Mouse (Mus musculus): ENCODE measurements around the gene Krtap19-3. TPM values are rescaled to one million over a fixed set of nuclear protein-coding genes. Genes with fewer than 3 reads are reported as not detected.

Krtap19-3 gene
- not detected in 2 replicates for polyA plus RNA-seq (2015; fragmentation: Nextera tagmentation; extraction: Ambion mirVana)

DNA sequence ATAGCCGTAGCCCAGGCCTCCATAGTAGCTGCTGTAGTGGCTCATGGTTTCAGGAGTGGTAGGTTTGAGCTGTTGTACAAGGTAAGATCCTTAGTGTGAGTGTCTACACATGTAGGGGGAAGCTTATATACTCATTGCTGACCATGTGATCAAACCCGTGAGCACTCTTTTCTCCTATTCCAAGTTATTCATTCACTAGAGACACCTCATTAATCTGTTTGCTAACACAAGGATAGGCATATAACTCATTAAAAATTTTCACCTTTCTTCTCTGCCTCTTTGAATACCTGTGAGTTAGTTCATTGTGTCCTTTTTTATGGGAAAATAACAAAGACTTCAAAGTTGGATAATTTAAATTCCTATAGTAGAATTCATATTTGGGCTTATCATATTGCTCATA, at the start of gene Krtap19-3:
Gene Krtap19-3, minus strand, starts transcription at position 101 of the 400 bp plus-strand sequence.

DNA sequence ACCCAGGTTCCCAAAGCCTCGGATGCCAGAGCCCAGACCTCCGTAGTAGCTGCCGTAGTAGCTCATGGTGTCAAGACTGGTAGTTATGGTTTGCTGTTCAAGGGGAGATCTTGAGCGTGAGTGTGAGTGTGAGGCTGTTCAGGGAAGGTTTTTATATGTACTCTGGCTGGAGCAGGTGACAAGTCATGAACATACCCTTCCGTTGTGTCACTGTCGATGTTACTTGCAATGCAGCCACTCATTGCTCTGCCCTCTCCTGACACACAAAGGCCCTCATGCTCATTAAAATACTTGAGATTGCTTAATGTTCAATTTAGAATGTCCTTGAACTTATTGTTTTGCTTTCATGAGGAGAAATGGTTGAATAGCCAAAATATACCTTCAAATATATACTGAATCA, 18.5 kb upstream of the Krtap19-3 start, which contains the start of gene Krtap19-5:
Gene Krtap19-5, minus strand, starts transcription at position 101 of the 400 bp plus-strand sequence.

DNA sequence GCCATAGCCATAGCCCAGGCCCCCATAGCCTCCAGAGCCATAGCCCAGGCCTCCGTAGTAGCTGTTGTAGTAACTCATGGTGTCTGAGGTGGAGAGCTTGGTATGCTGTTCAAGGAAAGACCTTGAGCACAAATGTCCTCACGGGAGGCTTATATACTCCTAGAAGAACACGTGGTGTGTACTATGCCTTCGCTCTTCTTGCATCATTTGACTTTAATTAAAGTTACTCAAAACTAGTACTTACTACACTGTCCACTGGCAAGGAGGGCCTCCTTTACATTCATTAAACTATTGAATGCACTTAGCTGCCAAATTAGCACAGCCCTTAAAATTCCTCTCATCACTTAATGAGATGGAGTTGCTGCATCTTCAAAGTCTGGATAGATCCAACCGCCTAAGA, 7.2 kb upstream of the Krtap19-3 start, which contains the start of gene Krtap19-4:
Gene Krtap19-4, minus strand, starts transcription at position 101 of the 400 bp plus-strand sequence.

DNA sequence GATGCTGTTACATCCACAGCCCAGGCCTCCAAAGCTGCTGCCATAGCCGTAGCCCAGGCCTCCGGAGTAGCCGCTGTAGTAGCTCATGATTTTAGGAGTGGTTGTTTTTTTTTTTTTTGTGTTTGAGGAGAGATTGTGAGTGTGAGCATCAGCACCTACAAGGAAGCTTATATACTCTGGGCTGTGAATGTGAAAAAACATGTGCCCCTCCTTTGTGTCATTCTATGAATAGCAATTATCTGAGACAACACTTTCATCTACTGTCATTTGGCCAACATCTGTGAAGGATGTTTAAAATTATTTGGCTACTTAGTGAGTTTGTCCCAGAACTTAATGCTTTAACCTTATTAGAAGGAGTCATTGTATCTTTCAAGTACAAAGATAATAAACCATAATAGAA, 3.7 kb downstream of the Krtap19-3 start, which contains the start of gene Krtap19-2:
Gene Krtap19-2, minus strand, starts transcription at position 101 of the 400 bp plus-strand sequence.

DNA sequence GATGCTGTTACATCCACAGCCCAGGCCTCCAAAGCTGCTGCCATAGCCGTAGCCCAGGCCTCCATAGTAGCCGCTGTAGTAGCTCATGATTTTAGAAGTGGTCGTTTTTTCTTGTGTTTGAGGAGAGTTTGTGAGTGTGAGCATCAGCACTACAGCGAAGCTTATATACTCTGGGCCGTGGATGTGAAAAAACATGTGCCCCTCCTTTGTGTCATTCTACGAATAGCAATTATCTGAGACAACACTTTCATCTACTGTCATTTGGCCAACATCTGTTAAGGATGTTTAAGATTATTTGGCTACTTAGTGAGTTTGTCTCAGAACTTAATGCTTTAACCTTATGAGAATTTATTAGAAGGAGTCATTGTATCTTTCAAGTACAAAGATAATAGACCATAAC, 8.5 kb downstream of the Krtap19-3 start, which contains the start of gene Krtap19-1:
Gene Krtap19-1, minus strand, starts transcription at position 101 of the 400 bp plus-strand sequence.

Other genes with a start within 250 kb of the Krtap19-3 start
- not detected in 2 replicates for gene Krtap26-1, start 230.2 kb downstream of the Krtap19-3 start, polyA plus RNA-seq (2015; fragmentation: Nextera tagmentation; extraction: Ambion mirVana)
- gene Krtap27-1, start 206.4 kb downstream of the Krtap19-3 start, polyA plus RNA-seq (2015; fragmentation: Nextera tagmentation; extraction: Ambion mirVana) = not detected in 2 replicates
- gene 2310061N02Rik, start 170.1 kb downstream of the Krtap19-3 start, polyA plus RNA-seq (2015; fragmentation: Nextera tagmentation; extraction: Ambion mirVana) = not detected in 2 replicates
- gene Krtap13-1, start 149.2 kb downstream of the Krtap19-3 start, polyA plus RNA-seq (2015; fragmentation: Nextera tagmentation; extraction: Ambion mirVana) = not detected in 2 replicates
- gene Krtap13, start 126.4 kb downstream of the Krtap19-3 start, polyA plus RNA-seq (2015; fragmentation: Nextera tagmentation; extraction: Ambion mirVana) = not detected in 2 replicates
- not detected in 2 replicates for gene 2310034C09Rik, start 119.2 kb downstream of the Krtap19-3 start, polyA plus RNA-seq (2015; fragmentation: Nextera tagmentation; extraction: Ambion mirVana)
- gene 2310057N15Rik, start 103.8 kb downstream of the Krtap19-3 start, polyA plus RNA-seq (2015; fragmentation: Nextera tagmentation; extraction: Ambion mirVana) = not detected in 2 replicates
- not detected in 2 replicates for gene Gm5965, start 100.1 kb downstream of the Krtap19-3 start, polyA plus RNA-seq (2015; fragmentation: Nextera tagmentation; extraction: Ambion mirVana)
- gene Gm20741, start 65.8 kb downstream of the Krtap19-3 start, polyA plus RNA-seq (2015; fragmentation: Nextera tagmentation; extraction: Ambion mirVana) = not detected in 2 replicates
- not detected in 2 replicates for gene Krtap15, start 57.8 kb downstream of the Krtap19-3 start, polyA plus RNA-seq (2015; fragmentation: Nextera tagmentation; extraction: Ambion mirVana)
- gene Krtap14, start 51.9 kb downstream of the Krtap19-3 start, polyA plus RNA-seq (2015; fragmentation: Nextera tagmentation; extraction: Ambion mirVana) = not detected in 2 replicates
- gene Krtap19-1, start 8.6 kb downstream of the Krtap19-3 start, polyA plus RNA-seq (2015; fragmentation: Nextera tagmentation; extraction: Ambion mirVana) = not detected in 2 replicates
- gene Krtap19-2, start 3.8 kb downstream of the Krtap19-3 start, polyA plus RNA-seq (2015; fragmentation: Nextera tagmentation; extraction: Ambion mirVana) = not detected in 2 replicates
- not detected in 2 replicates for gene Krtap19-4, start 7.1 kb upstream of the Krtap19-3 start, polyA plus RNA-seq (2015; fragmentation: Nextera tagmentation; extraction: Ambion mirVana)
- gene Krtap19-5, start 18.4 kb upstream of the Krtap19-3 start, polyA plus RNA-seq (2015; fragmentation: Nextera tagmentation; extraction: Ambion mirVana) = not detected in 2 replicates
- not detected in 2 replicates for gene Krtap19-9b, start 54.2 kb upstream of the Krtap19-3 start, polyA plus RNA-seq (2015; fragmentation: Nextera tagmentation; extraction: Ambion mirVana)
- not detected in 2 replicates for gene Krtap16-3, start 84.8 kb upstream of the Krtap19-3 start, polyA plus RNA-seq (2015; fragmentation: Nextera tagmentation; extraction: Ambion mirVana)
- not detected in 2 replicates for gene Krtap22-2, start 132.7 kb upstream of the Krtap19-3 start, polyA plus RNA-seq (2015; fragmentation: Nextera tagmentation; extraction: Ambion mirVana)
- gene Gm10229, start 137.2 kb upstream of the Krtap19-3 start, polyA plus RNA-seq (2015; fragmentation: Nextera tagmentation; extraction: Ambion mirVana) = not detected in 2 replicates
- not detected in 2 replicates for gene Krtap6-1, start 153.7 kb upstream of the Krtap19-3 start, polyA plus RNA-seq (2015; fragmentation: Nextera tagmentation; extraction: Ambion mirVana)
- gene Gm10228, start 163.4 kb upstream of the Krtap19-3 start, polyA plus RNA-seq (2015; fragmentation: Nextera tagmentation; extraction: Ambion mirVana) = not detected in 2 replicates
- gene Krtap6-5, start 169.8 kb upstream of the Krtap19-3 start, polyA plus RNA-seq (2015; fragmentation: Nextera tagmentation; extraction: Ambion mirVana) = not detected in 2 replicates
- gene 1110025L11Rik, start 186.0 kb upstream of the Krtap19-3 start, polyA plus RNA-seq (2015; fragmentation: Nextera tagmentation; extraction: Ambion mirVana) = not detected in 2 replicates
- gene Krtap6-3, start 206.0 kb upstream of the Krtap19-3 start, polyA plus RNA-seq (2015; fragmentation: Nextera tagmentation; extraction: Ambion mirVana) = not detected in 2 replicates

All from neural tube, postnatal 0 days (tissue).